Mouse (Mus musculus) urinary bladder, postnatal 14 days (tissue): ENCODE measurements around the gene Pop5.
A peak's percentile ranks its signal among the peaks of the same experiment; 100 is the strongest.

Source experiments
- DNase-seq: peaks from one replicate; pipeline ENCODE4 v3.0.0; 2021; ENCODE audit warnings: low spot score

Pop5 gene

GRCm38 (mm10) chr5:115215273-115216185 lies 20.1 kb upstream of the Pop5 start:
- no peak for DNase-seq

GRCm38 (mm10) chr5:115217998-115218397 lies 17.6 kb upstream of the Pop5 start:
- DNase-seq, result no peak

- no peak for DNase-seq
These were observed 14.6 kb upstream of the Pop5 start for GRCm38 (mm10) chr5:115220931-115221640.

GRCm38 (mm10) chr5:115222485-115222884 lies 13.2 kb upstream of the Pop5 start:
- no peak for DNase-seq

GRCm38 (mm10) chr5:115230830-115231551 lies 4.6 kb upstream of the Pop5 start:
- no peak for DNase-seq

- no peak for DNase-seq
These were observed 4.0 kb upstream of the Pop5 start for GRCm38 (mm10) chr5:115231552-115232120.

- no peak for DNase-seq
These were observed 3.1 kb upstream of the Pop5 start for GRCm38 (mm10) chr5:115232516-115232915.

- DNase-seq, result no peak
These were observed 2.4 kb upstream of the Pop5 start for GRCm38 (mm10) chr5:115233031-115233780.

GRCm38 (mm10) chr5:115234519-115234918 lies 1.1 kb upstream of the Pop5 start:
- DNase-seq, result no peak

GRCm38 (mm10) chr5:115235323-115235771 lies 289 bp upstream of the Pop5 start:
- DNase-seq, result peak; percentile 62

- DNase-seq, result peak; percentile 93
These were observed 2.4 kb downstream of the Pop5 start for GRCm38 (mm10) chr5:115237803-115238728.

GRCm38 (mm10) chr5:115238729-115239195 lies 3.1 kb downstream of the Pop5 start:
- DNase-seq, result no peak

GRCm38 (mm10) chr5:115240191-115240590 lies 4.6 kb downstream of the Pop5 start:
- no peak for DNase-seq

- DNase-seq, result no peak
These were observed 19.8 kb downstream of the Pop5 start for GRCm38 (mm10) chr5:115255472-115255871.

GRCm38 (mm10) chr5:115256909-115257546 lies 21.4 kb downstream of the Pop5 start:
- no peak for DNase-seq

- no peak for DNase-seq
These were observed 24.7 kb downstream of the Pop5 start for GRCm38 (mm10) chr5:115260356-115260755.

- DNase-seq, result no peak
These were observed 25.5 kb downstream of the Pop5 start for GRCm38 (mm10) chr5:115261141-115261540.

- DNase-seq, result no peak
These were observed 26.2 kb downstream of the Pop5 start for GRCm38 (mm10) chr5:115261880-115262279.

GRCm38 (mm10) chr5:115262502-115263291 lies 27.1 kb downstream of the Pop5 start:
- DNase-seq, result no peak
